Mouse (Mus musculus): Measurements from ENCODE around the gene Ssbp3.
A peak's percentile ranks its signal among the peaks of the same experiment; 100 is the strongest.

Ssbp3 gene

DNA sequence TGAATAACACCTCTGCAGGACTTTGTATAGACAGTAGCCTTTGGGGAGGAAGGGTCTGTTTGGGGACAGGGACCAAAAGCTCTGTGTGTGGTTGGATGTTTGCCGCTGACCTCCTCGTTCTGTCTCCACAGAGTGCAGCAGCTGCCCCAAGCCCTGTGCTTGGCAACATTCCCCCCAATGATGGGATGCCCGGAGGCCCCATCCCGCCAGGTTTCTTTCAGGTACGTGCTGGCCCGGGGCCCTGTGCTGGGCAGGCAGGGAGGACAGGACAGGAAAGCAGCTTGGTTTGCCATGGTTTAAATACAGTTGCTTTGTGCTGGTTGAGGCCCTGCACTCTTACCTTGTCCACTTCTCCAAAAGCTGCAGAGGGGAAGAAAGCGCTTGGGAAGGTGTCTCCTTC is 99.0 kb downstream of the Ssbp3 start:
- DNase-seq (ENCODE audit: low read depth, low spot score) = no peak

DNA sequence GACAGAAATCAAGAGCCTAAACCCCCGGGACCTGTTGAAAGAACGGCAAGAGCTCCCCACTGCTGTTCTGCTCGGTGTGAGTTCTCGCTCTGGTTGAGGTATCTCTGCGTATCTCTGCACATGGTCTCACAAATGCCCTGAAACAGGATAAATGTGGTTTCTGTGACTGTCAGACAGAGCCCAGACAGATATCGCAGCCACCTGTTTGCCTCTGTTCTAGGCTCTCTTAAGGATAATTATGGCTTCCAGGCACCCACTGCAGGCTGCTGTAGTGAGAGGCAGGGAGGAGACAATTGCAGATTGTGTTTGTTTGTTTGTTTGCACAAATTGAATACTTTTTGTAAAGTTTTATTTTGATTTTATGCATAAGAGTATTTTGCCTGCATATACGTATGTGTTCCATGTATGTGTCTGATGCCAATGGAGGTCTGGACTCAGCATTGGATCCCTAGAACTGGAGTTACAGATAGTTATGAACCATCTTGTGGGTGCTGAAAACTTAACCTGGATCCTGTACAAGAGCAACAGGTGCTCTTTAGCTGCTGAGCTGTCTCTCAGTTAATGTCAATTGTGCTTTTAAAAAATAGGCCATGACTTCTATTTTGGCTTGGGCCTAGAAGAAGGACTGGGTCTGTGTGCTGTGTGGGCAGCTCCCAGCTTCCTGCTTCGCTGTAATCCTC is 101.0 kb downstream of the Ssbp3 start:
- DNase-seq (ENCODE audit: low read depth, low spot score) = no peak

DNA sequence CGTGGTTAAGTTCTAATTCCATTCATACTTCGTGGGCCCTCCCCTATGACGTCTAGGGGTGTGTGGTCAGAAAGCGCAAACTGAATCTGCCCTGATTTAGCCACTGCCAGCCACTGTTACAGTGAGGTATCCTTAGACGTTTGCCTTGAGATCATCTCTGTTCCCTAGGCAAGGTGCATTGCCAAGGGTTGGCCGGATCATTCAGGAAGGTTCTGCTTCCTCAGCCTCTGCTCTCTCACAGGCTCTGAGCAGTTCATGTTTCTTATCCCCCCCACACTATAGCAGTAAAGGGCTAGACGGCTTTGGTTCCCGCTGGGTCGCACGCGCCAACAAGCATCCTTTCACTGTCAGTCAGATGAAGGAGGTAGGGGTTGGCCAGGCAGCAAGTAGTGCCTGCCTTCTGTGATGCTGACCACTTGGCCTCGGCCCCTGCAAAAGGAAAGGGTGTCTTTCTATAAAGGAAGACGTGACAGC is 101.5 kb downstream of the Ssbp3 start:
- DNase-seq (ENCODE audit: low read depth, low spot score) = no peak

- DNase-seq (ENCODE audit: low read depth, low spot score) = no peak
These were observed 102.1 kb downstream of the Ssbp3 start for GRCm38 (mm10) chr4:107012574-107012973.

GRCm38 (mm10) chr4:107013119-107013816 is 102.8 kb downstream of the Ssbp3 start:
- DNase-seq (ENCODE audit: low read depth, low spot score) = no peak

DNA sequence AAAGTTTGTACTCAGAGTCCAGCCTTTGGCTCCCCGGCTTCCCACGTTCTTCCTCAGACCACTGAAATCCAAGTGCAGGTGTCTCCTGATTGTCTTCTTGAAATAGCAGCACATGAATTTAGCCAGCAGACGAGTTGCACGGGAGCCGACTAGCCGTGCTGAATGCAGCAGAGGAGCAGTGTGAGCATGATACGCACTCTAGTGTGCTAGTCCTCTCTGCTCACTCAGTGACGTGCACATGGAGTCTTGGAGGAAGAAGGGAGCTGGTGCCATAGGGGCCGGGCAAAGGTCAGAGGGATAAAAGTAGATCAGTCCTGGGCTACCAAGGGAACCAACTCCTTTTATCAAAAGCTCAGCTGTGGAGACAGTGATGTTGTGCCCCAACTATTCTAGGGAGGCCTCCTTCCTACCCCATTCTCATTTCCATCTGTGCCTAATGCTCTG is 103.3 kb downstream of the Ssbp3 start:
- DNase-seq (ENCODE audit: low read depth, low spot score) = no peak

- no peak for DNase-seq (ENCODE audit: low read depth, low spot score)
These were observed 105.5 kb downstream of the Ssbp3 start for GRCm38 (mm10) chr4:107015971-107016511.

- DNase-seq (ENCODE audit: low read depth, low spot score) = no peak
These were observed 106.8 kb downstream of the Ssbp3 start for GRCm38 (mm10) chr4:107017257-107017656.

DNA sequence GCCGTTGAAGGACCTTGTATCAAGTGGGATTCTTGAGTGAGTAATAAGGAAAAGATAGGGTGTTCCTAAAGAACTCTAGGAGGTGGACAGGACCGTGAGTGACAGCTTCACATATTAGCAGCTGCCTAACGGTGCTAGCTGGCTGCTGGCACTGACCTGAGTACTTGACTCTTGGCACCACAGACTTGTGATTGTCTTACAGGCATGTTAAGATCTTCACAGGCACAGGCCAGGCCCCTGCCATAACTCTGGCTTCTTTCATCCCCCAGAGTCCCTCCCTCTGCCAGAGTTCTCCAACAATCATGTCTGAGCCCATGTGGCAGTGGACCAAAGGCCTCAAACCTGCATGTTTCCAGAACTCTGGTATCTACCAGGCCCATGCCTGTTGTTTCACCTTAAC is 108.0 kb downstream of the Ssbp3 start:
- no peak for DNase-seq (ENCODE audit: low read depth, low spot score)

- no peak for DNase-seq (ENCODE audit: low read depth, low spot score)
These were observed 108.5 kb downstream of the Ssbp3 start for GRCm38 (mm10) chr4:107019027-107019426.

DNA sequence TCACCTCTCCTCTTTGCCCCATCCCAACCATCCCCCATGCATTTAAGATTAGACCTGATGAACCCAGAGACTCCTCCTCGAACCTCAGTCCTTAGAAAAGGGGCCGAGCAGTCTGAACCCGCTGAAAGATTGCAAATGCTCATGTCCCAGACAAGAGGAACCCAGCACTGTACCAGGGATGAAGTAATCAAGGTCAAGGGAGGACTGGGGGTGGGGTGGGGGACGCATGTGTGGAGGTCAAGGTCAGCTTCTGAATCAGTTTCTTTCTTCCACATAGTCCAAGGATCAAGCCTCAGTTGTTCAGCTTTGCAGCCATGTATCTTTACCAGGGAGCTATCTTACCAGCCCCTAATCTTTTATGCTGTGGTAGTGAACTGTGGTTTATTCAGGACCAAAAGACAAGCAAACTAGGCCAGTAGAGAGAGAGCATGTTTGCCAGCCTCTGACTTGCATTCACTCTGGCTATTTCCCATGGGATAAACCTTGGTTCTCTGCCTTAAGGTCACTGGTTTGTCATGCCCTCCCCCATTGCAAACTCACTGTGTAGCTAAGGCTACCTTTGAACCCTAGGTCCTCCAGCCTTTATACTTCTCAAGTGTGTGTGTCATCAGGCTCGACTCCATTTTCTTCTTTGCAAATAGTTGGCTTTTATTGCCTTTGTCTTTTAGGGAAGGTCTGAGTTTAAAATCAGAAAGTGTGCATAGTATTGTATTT is 109.9 kb downstream of the Ssbp3 start:
- DNase-seq (ENCODE audit: low read depth, low spot score) = no peak

DNA sequence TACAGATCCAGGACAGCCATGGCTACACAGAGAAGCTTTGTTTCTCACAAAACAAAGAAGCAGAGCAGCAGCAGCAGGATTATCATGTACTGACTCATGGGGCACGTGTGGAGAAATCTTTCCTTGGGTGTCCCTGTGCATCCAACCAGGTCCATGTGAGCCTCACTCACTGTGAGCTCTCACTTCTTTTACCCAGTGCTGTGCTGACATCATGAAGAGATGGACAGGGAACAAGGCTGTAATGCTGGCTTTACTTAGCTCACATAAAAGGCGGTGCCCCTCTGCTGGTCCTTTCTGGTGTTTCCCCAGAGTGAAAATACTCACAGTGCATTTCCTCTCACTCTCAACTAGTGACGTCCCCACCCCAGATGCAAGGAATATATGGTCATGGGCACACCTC is 111.0 kb downstream of the Ssbp3 start:
- DNase-seq (ENCODE audit: low read depth, low spot score) = no peak

GRCm38 (mm10) chr4:107024899-107025298 is 114.4 kb downstream of the Ssbp3 start:
- no peak for DNase-seq (ENCODE audit: low read depth, low spot score)

DNA sequence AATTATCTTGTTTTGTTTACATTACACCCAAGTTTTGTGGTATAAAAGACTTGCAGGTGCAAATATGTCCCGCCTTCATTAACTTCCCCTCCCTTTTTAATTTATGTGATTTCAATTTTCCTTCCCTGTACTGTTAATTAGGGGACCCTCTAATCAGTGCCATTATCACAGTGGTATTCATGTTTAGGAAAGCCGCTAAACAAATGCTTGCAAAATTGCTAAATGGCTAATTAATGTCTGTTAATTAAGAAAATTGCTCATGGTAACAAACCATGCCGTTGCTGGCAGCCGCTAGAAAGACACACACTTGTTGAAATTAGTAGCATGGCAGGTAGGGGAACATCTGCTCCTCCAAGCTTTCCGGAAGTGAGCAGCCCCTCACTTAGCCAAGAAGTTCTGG is 114.9 kb downstream of the Ssbp3 start:
- no peak for DNase-seq (ENCODE audit: low read depth, low spot score)

GRCm38 (mm10) chr4:107026451-107026850 is 116.0 kb downstream of the Ssbp3 start:
- peak; percentile 40 for DNase-seq (ENCODE audit: low read depth, low spot score)

DNA sequence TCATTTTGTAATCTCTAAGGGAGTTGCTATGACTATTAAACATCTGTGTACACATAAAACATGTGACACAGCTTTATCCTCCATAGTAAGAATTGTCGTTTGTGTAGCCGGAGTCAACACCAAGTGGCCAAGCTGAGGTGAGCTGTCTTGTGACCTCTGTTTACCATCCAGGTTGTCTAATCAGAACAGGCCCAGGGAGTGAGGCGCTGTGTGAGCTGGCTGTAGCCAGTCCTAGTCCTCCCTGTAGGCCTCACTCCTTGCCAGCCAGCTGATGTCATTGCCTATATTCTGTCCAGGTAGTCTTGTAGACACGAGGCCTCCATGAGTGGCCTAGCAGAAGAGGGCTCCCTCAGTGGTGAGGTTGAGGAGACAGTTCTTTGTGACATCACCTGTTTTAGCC is 125.2 kb downstream of the Ssbp3 start:
- DNase-seq (ENCODE audit: low read depth, low spot score) = no peak

DNA sequence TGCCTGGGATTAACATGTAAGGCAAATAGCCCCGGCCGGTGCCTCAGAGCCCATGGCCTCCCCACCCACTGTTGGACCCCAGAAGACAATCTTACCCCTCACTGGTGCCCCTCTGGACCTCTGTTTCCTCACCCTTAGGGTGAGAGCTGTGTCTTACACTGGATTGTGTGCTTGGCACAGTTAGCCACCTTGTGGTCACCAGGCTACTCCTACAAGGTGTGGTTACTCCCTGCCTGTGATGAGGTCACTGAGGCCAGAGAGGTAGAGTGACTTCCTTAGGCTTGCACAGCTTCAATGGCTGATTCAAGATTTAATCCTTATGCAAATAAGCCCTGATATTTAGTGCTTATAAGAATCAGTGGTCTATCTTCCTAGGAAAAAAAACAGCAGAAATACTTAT is 126.5 kb downstream of the Ssbp3 start:
- DNase-seq (ENCODE audit: low read depth, low spot score) = no peak

DNA sequence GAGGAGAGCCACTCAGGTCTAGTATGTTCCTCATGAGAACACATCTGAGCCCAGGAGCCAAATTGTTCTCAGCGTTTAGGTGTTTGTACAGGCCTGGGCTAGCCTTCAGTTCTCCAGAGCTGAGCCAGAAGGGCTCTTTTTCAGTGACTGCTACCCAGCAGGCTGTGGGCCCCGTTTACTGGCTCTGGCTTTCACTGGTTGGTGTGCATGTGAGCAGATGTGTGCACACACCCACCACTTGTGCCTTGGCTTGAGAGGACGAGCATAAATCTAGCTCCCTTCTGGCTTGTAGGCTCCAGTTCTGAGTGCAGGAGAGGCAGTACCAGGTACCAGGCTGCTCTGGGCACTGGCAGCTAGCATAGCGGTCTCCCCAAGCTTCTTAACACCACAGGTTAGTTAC is 127.8 kb downstream of the Ssbp3 start:
- no peak for DNase-seq (ENCODE audit: low read depth, low spot score)

DNA sequence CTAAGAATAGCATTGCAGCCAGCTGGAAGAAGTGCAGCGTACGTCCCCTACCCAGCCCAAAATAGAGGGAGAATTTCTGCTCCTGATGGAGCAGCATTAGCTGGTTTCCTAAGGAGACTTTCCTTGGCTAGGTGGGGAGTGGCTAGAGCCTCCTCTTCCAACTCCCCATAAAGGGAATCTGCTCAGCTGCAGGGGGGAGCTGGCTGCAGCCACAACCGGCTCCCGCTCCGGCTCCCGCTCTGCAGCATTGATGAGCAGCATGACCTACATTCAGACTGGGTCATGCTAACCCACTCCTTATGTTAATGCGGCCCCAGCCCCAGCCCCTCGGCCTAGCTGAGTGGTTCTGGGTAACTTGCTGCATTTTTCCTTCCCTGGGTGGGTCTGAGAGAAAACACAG is 128.8 kb downstream of the Ssbp3 start:
- DNase-seq (ENCODE audit: low read depth, low spot score) = peak; percentile 25

DNA sequence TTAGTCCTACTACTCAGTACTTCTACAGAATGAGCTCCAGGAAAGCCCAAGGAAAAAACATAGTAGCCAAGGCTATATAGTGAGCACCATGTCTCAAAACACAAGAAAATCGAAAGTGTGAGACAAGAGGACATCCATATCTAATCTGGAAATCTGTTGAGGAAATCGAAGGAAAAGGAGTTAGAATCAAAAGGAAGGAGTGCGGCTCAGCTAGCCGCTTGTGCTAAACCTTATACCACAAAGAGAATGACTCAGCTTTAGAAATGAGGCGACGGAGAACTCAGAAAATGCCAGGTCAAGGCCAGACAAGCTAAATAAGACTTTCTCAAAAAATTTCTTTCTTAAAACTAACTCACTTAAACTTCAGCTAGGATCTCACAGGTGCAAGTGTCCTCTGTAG is 131.8 kb downstream of the Ssbp3 start:
- DNase-seq (ENCODE audit: low read depth, low spot score) = no peak

DNA sequence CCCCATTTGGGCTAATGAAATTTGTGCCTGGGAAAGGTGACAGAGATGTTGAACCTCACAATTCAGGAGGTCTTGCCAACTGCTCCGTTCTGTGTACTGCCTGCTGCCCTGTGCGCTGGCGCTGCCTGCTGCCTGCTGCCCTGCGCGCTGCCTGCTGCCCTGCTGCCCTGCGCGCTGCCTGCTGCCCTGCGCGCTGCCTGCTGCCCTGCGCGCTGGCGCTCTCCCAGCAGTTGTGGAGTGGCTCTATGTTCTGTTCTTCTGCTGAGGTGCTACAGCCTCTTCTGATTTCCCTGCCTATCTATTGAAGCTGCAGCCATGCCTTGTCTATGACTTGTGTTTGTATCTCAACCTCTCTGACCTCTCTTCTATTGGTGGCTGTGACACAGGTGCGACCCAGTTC is 134.7 kb downstream of the Ssbp3 start:
- no peak for DNase-seq (ENCODE audit: low read depth, low spot score)

DNA sequence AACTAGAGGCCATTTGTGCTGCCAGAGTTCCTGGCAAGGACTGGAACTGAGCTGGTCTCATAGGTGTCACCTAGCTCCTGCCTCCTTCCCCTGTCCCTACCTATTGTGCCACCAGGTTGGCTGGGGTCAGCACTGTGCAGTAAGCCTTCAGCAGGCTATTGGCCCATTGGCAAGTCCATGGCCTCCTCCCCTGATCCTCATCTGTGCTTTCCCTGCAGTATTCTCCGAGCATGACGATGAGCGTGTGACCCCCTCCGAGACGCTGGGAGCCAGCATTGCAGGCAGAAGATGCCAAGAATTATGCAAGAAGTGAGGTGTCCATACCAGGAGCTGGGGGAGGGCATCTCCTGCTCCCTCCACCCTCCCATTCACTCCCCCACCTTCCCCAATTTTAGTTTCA is 137.3 kb downstream of the Ssbp3 start:
- no peak for DNase-seq (ENCODE audit: low read depth, low spot score)
